In the genomic region with DNA sequence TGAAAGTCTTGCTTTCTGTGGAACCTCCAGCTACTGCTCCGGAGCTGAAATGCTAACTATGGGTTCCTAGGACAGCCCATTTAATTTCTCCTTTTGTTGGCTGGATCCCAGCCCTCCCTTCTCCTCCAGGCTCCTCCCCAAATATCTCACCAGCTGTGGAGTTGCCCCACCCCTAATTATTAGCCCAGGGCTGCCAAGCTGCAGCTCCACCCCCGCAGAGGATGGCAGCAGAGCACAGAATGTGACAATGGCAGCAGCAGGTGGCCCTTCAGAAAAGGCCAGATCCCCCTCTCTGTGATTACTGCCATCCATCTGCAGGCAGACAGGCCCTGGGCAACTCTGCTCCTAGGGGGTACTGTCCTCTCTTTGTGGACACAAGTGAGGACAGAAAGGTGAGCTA, we compare ENCODE assay signal across 9 mouse cellular contexts.
DNase-seq lines count a peak whose midpoint lies in the region; ATAC-seq lines count a peak whose summit lies in the region.
"Had no signal": no experiment of that assay in that cellular context is flagged by ENCODE, and none has a peak within 500 bp of the region (broad histone marks: within the 10 kb centered on the region; RNA-seq: fewer than 3 reads in every experiment).

No protein-coding gene starts in this region.

- peaks cover 93% of the 10 kb centered on the region for H3K4me1 ChIP-seq in heart, embryonic 12.5 days (replicated peaks)
- H3K4me1 ChIP-seq in hindbrain, embryonic 12.5 days: peaks cover 28% of the 10 kb centered on the region

- H3K27ac ChIP-seq in heart, embryonic 12.5 days (ENCODE audit: poor library complexity, severe bottlenecking): no peak overlapping the region
- H3K27ac ChIP-seq in hindbrain, embryonic 12.5 days: peak overlapping the region; percentile 52; the same call in 1 of the 2 replicates

- no peaks in the 10 kb centered on the region for H3K27me3 ChIP-seq in heart, embryonic 12.5 days (replicated peaks)
- H3K27me3 ChIP-seq in hindbrain, embryonic 12.5 days: no peaks in the 10 kb centered on the region

- H3K36me3 ChIP-seq in heart, embryonic 12.5 days: no peaks in the 10 kb centered on the region
- no peaks in the 10 kb centered on the region for H3K36me3 ChIP-seq in hindbrain, embryonic 12.5 days

- no peak overlapping the region for H3K4me2 ChIP-seq in heart, embryonic 12.5 days
- H3K4me2 ChIP-seq in hindbrain, embryonic 12.5 days (replicated peaks): no peak overlapping the region

- no peaks in the 10 kb centered on the region for H3K9me3 ChIP-seq in heart, embryonic 12.5 days (replicated peaks)
- no peaks in the 10 kb centered on the region for H3K9me3 ChIP-seq in hindbrain, embryonic 12.5 days (replicated peaks)
- H3K9me3 ChIP-seq: megakaryocyte, embryonic 14.5 days had no signal

- 17% methylated on average over 2 of the region's 2 CpGs for WGBS in heart, embryonic 12.5 days
- 5% methylated on average over 2 of the region's 2 CpGs for WGBS in hindbrain, embryonic 12.5 days

- no peak overlapping the region for H3K9ac ChIP-seq in heart, embryonic 12.5 days
- no peak overlapping the region for H3K9ac ChIP-seq in hindbrain, embryonic 12.5 days

- ATAC-seq in heart, embryonic 12.5 days (ENCODE audit: insufficient number of reproducible peaks, low FRiP score): no peak
- ATAC-seq in hindbrain, embryonic 12.5 days (ENCODE audit: low FRiP score): peak; percentile 79
- peak; percentile 35; the same call in 1 of the 2 replicates for ATAC-seq in megakaryocyte, adult 5-6 weeks (ENCODE audit: poor library complexity, severe bottlenecking)

- H3K4me3 ChIP-seq in heart, embryonic 12.5 days: no peak overlapping the region
- H3K4me3 ChIP-seq in hindbrain, embryonic 12.5 days: no peak overlapping the region
- H3K4me3 ChIP-seq: megakaryocyte, embryonic 14.5 days had no signal

- peak; percentile 94 for DNase-seq in heart, adult 11 months
- peak; percentile 56 to 71 for DNase-seq in right cerebral cortex, postnatal 10 days (ENCODE audit: low spot score in 2 of 2)
- DNase-seq in right cerebral cortex, postnatal 36 days (ENCODE audit: low spot score in 2 of 2): no peak
- DNase-seq in spleen, adult 12 weeks (ENCODE audit: low spot score): no peak
- DNase-seq in frontal cortex, postnatal 25 days (ENCODE audit: low spot score in 2 of 2): no peak

Comparison
In these comparisons a context has a peak if more than half of its experiments do, and no peak if none do; other contexts are left out.
1. DNase-seq: peak in heart, adult 11 months (single experiment) and right cerebral cortex, postnatal 10 days (2 of 2); none in right cerebral cortex, postnatal 36 days (0 of 2), spleen, adult 12 weeks (single experiment) and frontal cortex, postnatal 25 days (0 of 2).